Mouse (Mus musculus): Measurements from ENCODE around the gene Trpm7.

DNA sequence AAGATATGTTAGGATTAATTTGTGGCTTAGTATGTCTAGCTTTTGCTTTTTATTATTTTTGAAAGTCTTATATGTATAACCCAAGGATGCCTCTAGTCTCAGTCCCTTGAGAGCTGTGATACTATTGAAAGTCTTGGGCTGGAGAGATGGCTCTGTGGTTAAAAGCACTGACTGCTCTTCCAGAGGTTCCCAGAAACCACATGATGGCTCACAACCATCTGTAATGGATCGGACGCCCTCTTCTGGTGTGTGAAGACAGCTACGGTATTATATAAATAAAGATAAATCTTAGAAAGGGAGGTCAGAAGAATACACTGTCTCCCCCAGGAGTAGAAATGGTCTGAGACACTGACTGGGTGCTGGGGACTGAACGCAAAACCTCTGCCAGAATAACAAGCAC lies 31.3 kb downstream of the Trpm7 start:
- no peak for TF ChIP-seq GATA1 (IDR thresholded peaks at IDR 0.05; ENCODE audit: low read length)
- TF ChIP-seq TAL1 (IDR thresholded peaks at IDR 0.05; ENCODE audit: low read length): no peak

All from erythroblast, embryonic 14.5 days (primary cell).